In genomic region chr9:108703373-108704110, GRCm38 (mm10) we compare ENCODE assay signal across 9 mouse cellular contexts. TPM values are rescaled to one million over a fixed set of nuclear protein-coding genes. Genes with fewer than 3 reads are reported as not detected.
A peak's percentile ranks its signal among the peaks of the same experiment; 100 is the strongest.
DNase-seq lines count a peak whose midpoint lies in the region; ATAC-seq and TF ChIP-seq lines count a peak whose summit lies in the region.
"Had no signal": no experiment of that assay in that cellular context is flagged by ENCODE, and none has a peak within 500 bp of the region (broad histone marks: within the 10 kb centered on the region; RNA-seq: fewer than 3 reads in every experiment).

No protein-coding gene starts in this region.

- H3K9ac ChIP-seq in forebrain, postnatal 0 days: no peak overlapping the region
- H3K9ac ChIP-seq in midbrain, embryonic 12.5 days (replicated peaks): no peak overlapping the region
- H3K9ac ChIP-seq in midbrain, embryonic 11.5 days (ENCODE audit: low read length): no peak overlapping the region
- H3K9ac ChIP-seq in heart, postnatal 0 days (replicated peaks; ENCODE audit: low read depth, low read length): no peak overlapping the region
- H3K9ac ChIP-seq in stomach, embryonic 14.5 days (replicated peaks; ENCODE audit: low read depth, low read length): no peak overlapping the region
- H3K9ac ChIP-seq: limb, embryonic 13.5 days had no signal

- H3K4me1 ChIP-seq in forebrain, embryonic 10.5 days: peaks cover 16% of the 10 kb centered on the region
- H3K4me1 ChIP-seq in forebrain, postnatal 0 days (ENCODE audit: insufficient read depth): 0 out of 2 replicates have a peak, but pooled peaks cover 3% of the 10 kb centered on the region
- H3K4me1 ChIP-seq in midbrain, embryonic 12.5 days: peaks cover 11% of the 10 kb centered on the region
- peaks cover 10% of the 10 kb centered on the region; the same call in 1 of the 2 replicates for H3K4me1 ChIP-seq in midbrain, embryonic 11.5 days (ENCODE audit: control insufficient read depth, insufficient read depth, low read length)
- H3K4me1 ChIP-seq in heart, postnatal 0 days (ENCODE audit: control insufficient read depth, insufficient read depth): no peaks in the 10 kb centered on the region
- peaks cover 6% of the 10 kb centered on the region; the same call in 1 of the 2 replicates for H3K4me1 ChIP-seq in stomach, embryonic 14.5 days (ENCODE audit: control insufficient read depth, insufficient read depth, low read length)

- ATAC-seq in forebrain, postnatal 0 days: no peak
- ATAC-seq in midbrain, embryonic 12.5 days (ENCODE audit: low FRiP score, low read depth): no peak
- ATAC-seq in midbrain, embryonic 11.5 days (ENCODE audit: low FRiP score): no peak
- peak; percentile 79 for ATAC-seq in heart, postnatal 0 days (ENCODE audit: insufficient read depth, low read depth)
- no peak for ATAC-seq in stomach, embryonic 14.5 days (ENCODE audit: insufficient number of reproducible peaks, insufficient read depth, low FRiP score, low read depth)

- no peaks in the 10 kb centered on the region for H3K27me3 ChIP-seq in forebrain, embryonic 10.5 days (ENCODE audit: poor library complexity, severe bottlenecking)
- H3K27me3 ChIP-seq in forebrain, postnatal 0 days (ENCODE audit: insufficient read depth, low read length): no peaks in the 10 kb centered on the region
- no peaks in the 10 kb centered on the region for H3K27me3 ChIP-seq in midbrain, embryonic 12.5 days
- no peaks in the 10 kb centered on the region for H3K27me3 ChIP-seq in midbrain, embryonic 11.5 days (ENCODE audit: control insufficient read depth, insufficient read depth, low read length)
- no peaks in the 10 kb centered on the region for H3K27me3 ChIP-seq in heart, postnatal 0 days (ENCODE audit: control insufficient read depth, insufficient read depth, low read length)
- H3K27me3 ChIP-seq in stomach, embryonic 14.5 days (ENCODE audit: control insufficient read depth, insufficient read depth, low read length): no peaks in the 10 kb centered on the region
- H3K27me3 ChIP-seq: limb, embryonic 13.5 days had no signal

- H3K9me3 ChIP-seq in forebrain, embryonic 10.5 days: no peaks in the 10 kb centered on the region
- H3K9me3 ChIP-seq in forebrain, postnatal 0 days (ENCODE audit: low read length): no peaks in the 10 kb centered on the region
- no peaks in the 10 kb centered on the region for H3K9me3 ChIP-seq in midbrain, embryonic 12.5 days
- H3K9me3 ChIP-seq in midbrain, embryonic 11.5 days (ENCODE audit: control insufficient read depth, low read length): no peaks in the 10 kb centered on the region
- H3K9me3 ChIP-seq in heart, postnatal 0 days (replicated peaks; ENCODE audit: control insufficient read depth, low read length): no peaks in the 10 kb centered on the region
- H3K9me3 ChIP-seq in stomach, embryonic 14.5 days (ENCODE audit: control insufficient read depth, low read depth, low read length): no peaks in the 10 kb centered on the region
- H3K9me3 ChIP-seq: limb, embryonic 13.5 days had no signal

- no peak overlapping the region for H3K4me3 ChIP-seq in forebrain, embryonic 10.5 days
- no peak overlapping the region for H3K4me3 ChIP-seq in forebrain, postnatal 0 days (ENCODE audit: low read depth, low read length)
- no peak overlapping the region for H3K4me3 ChIP-seq in midbrain, embryonic 12.5 days
- no peak overlapping the region for H3K4me3 ChIP-seq in midbrain, embryonic 11.5 days (ENCODE audit: low read depth, low read length)
- no peak overlapping the region for H3K4me3 ChIP-seq in heart, postnatal 0 days (ENCODE audit: low read depth, low read length)
- H3K4me3 ChIP-seq in stomach, embryonic 14.5 days (ENCODE audit: low read depth, low read length): no peak overlapping the region
- H3K4me3 ChIP-seq: limb, embryonic 13.5 days had no signal

- H3K4me2 ChIP-seq in forebrain, postnatal 0 days (ENCODE audit: low read depth): no peak overlapping the region
- no peak overlapping the region for H3K4me2 ChIP-seq in midbrain, embryonic 12.5 days (replicated peaks)
- no peak overlapping the region for H3K4me2 ChIP-seq in midbrain, embryonic 11.5 days
- peak overlapping the region; percentile 35 for H3K4me2 ChIP-seq in heart, postnatal 0 days (ENCODE audit: low read depth, low read length)
- H3K4me2 ChIP-seq in stomach, embryonic 14.5 days (replicated peaks; ENCODE audit: low read depth, low read length): no peak overlapping the region
- H3K4me2 ChIP-seq: limb, embryonic 13.5 days had no signal

- TF ChIP-seq CTCF in forebrain, postnatal 0 days (IDR thresholded peaks at IDR 0.05; ENCODE audit: low read depth): no peak
- no peak for TF ChIP-seq CTCF in heart, postnatal 0 days (IDR thresholded peaks at IDR 0.05; ENCODE audit: low read depth)

- no peak for DNase-seq in forebrain, embryonic 10.5 days (ENCODE audit: extremely low spot score, low spot score)
- DNase-seq in forebrain, postnatal 0 days: no peak
- DNase-seq in midbrain, embryonic 11.5 days (ENCODE audit: low spot score, missing footprints): no peak
- DNase-seq in heart, postnatal 0 days (ENCODE audit: low spot score): peak; percentile 60
- DNase-seq in adipocyte (ENCODE audit: low spot score): no peak
- no peak for DNase-seq in spleen, adult 18-20 months

- no peak for TF ChIP-seq EP300 in heart, postnatal 0 days (IDR thresholded peaks at IDR 0.05; ENCODE audit: low read depth)

- no peaks in the 10 kb centered on the region for H3K36me3 ChIP-seq in forebrain, embryonic 10.5 days (replicated peaks)
- H3K36me3 ChIP-seq in forebrain, postnatal 0 days (ENCODE audit: insufficient read depth): no peaks in the 10 kb centered on the region
- H3K36me3 ChIP-seq in midbrain, embryonic 12.5 days: no peaks in the 10 kb centered on the region
- H3K36me3 ChIP-seq in midbrain, embryonic 11.5 days (ENCODE audit: control insufficient read depth, insufficient read depth, low read length): no peaks in the 10 kb centered on the region
- no peaks in the 10 kb centered on the region for H3K36me3 ChIP-seq in heart, postnatal 0 days (replicated peaks; ENCODE audit: control insufficient read depth, insufficient read depth, low read length)
- no peaks in the 10 kb centered on the region for H3K36me3 ChIP-seq in stomach, embryonic 14.5 days (ENCODE audit: control insufficient read depth, insufficient read depth, low read length)

- peak overlapping the region; percentile 3; the same call in 1 of the 2 replicates for H3K27ac ChIP-seq in forebrain, embryonic 10.5 days
- H3K27ac ChIP-seq in forebrain, postnatal 0 days (ENCODE audit: low read depth, low read length): no peak overlapping the region
- H3K27ac ChIP-seq in midbrain, embryonic 12.5 days (replicated peaks): 0 out of 2 replicates have a peak overlapping the region, but pooled peaks have one; percentile 22
- no peak overlapping the region for H3K27ac ChIP-seq in midbrain, embryonic 11.5 days (ENCODE audit: low read depth, low read length)
- peak overlapping the region; percentile 75 for H3K27ac ChIP-seq in heart, postnatal 0 days (ENCODE audit: low read depth)
- 0 out of 2 replicates have a peak overlapping the region, but pooled peaks have one; percentile 10 for H3K27ac ChIP-seq in stomach, embryonic 14.5 days (ENCODE audit: low read length)
- H3K27ac ChIP-seq: limb, embryonic 13.5 days had no signal

- 45% methylated on average over 12 of the region's 12 CpGs for WGBS in forebrain, embryonic 10.5 days
- 37% methylated on average over 12 of the region's 12 CpGs for WGBS in forebrain, postnatal 0 days
- 37% methylated on average over 12 of the region's 12 CpGs for WGBS in midbrain, embryonic 12.5 days
- 35% methylated on average over 12 of the region's 12 CpGs for WGBS in midbrain, embryonic 11.5 days
- WGBS in heart, postnatal 0 days: 17% methylated on average over 12 of the region's 12 CpGs
- WGBS in stomach, embryonic 14.5 days: 42% methylated on average over 12 of the region's 12 CpGs

RNA-seq across cellular contexts. Expression of gene Prkar2a, which starts 14.4 kb away (rescaled TPM):
- 28.5 and 30.1 TPM in 2 replicates for polyA plus RNA-seq in forebrain, embryonic 10.5 days (2016; fragmentation: Nextera tagmentation; extraction: Ambion mirVana)
- 81.2 and 104 TPM in 2 replicates for total RNA-seq in forebrain, postnatal 0 days (2014; rRNA removed)
- 23.0 and 34.3 TPM in 2 replicates for polyA plus RNA-seq in forebrain, postnatal 0 days (2015; fragmentation: Nextera tagmentation; extraction: Ambion mirVana)
- polyA plus RNA-seq in midbrain, embryonic 12.5 days (2016; fragmentation: Nextera tagmentation; extraction: Ambion mirVana): 57.1 and 67.6 TPM in 2 replicates
- polyA plus RNA-seq in midbrain, embryonic 11.5 days (2014; fragmentation: Nextera tagmentation; extraction: Ambion mirVana): 58.0 and 58.2 TPM in 2 replicates
- 48.2 and 52.8 TPM in 2 replicates for total RNA-seq in heart, postnatal 0 days (2014; rRNA removed; ENCODE audit: low replicate concordance)
- polyA plus RNA-seq in heart, postnatal 0 days (2015; fragmentation: Nextera tagmentation; extraction: Ambion mirVana): 17.8 and 20.7 TPM in 2 replicates
- 30.4 and 33.6 TPM in 2 replicates for polyA plus RNA-seq in stomach, embryonic 14.5 days (2014; fragmentation: Nextera tagmentation; extraction: Ambion mirVana)

RNA-seq across cellular contexts. Expression of gene Slc25a20, which starts 41.7 kb away (rescaled TPM):
- 33.1 and 35.8 TPM in 2 replicates for polyA plus RNA-seq in forebrain, embryonic 10.5 days (2016; fragmentation: Nextera tagmentation; extraction: Ambion mirVana)
- 37.6 and 40.5 TPM in 2 replicates for total RNA-seq in forebrain, postnatal 0 days (2014; rRNA removed)
- polyA plus RNA-seq in forebrain, postnatal 0 days (2015; fragmentation: Nextera tagmentation; extraction: Ambion mirVana): 35.2 and 39.6 TPM in 2 replicates
- 36.6 and 38.6 TPM in 2 replicates for polyA plus RNA-seq in midbrain, embryonic 12.5 days (2016; fragmentation: Nextera tagmentation; extraction: Ambion mirVana)
- polyA plus RNA-seq in midbrain, embryonic 11.5 days (2014; fragmentation: Nextera tagmentation; extraction: Ambion mirVana): 31.2 and 33.3 TPM in 2 replicates
- total RNA-seq in heart, postnatal 0 days (2014; rRNA removed; ENCODE audit: low replicate concordance): 95.7 and 137 TPM in 2 replicates
- 240 and 248 TPM in 2 replicates for polyA plus RNA-seq in heart, postnatal 0 days (2015; fragmentation: Nextera tagmentation; extraction: Ambion mirVana)
- 21.9 and 25.2 TPM in 2 replicates for polyA plus RNA-seq in stomach, embryonic 14.5 days (2014; fragmentation: Nextera tagmentation; extraction: Ambion mirVana)

RNA-seq across cellular contexts. Expression of gene Arih2, which starts 54.4 kb away (rescaled TPM):
- 64.1 and 69.1 TPM in 2 replicates for polyA plus RNA-seq in forebrain, embryonic 10.5 days (2016; fragmentation: Nextera tagmentation; extraction: Ambion mirVana)
- 68.2 and 70.9 TPM in 2 replicates for total RNA-seq in forebrain, postnatal 0 days (2014; rRNA removed)
- 32.3 and 40.3 TPM in 2 replicates for polyA plus RNA-seq in forebrain, postnatal 0 days (2015; fragmentation: Nextera tagmentation; extraction: Ambion mirVana)
- polyA plus RNA-seq in midbrain, embryonic 12.5 days (2016; fragmentation: Nextera tagmentation; extraction: Ambion mirVana): 60.3 and 64.8 TPM in 2 replicates
- polyA plus RNA-seq in midbrain, embryonic 11.5 days (2014; fragmentation: Nextera tagmentation; extraction: Ambion mirVana): 46.9 and 50.9 TPM in 2 replicates
- 59.5 and 76.4 TPM in 2 replicates for total RNA-seq in heart, postnatal 0 days (2014; rRNA removed; ENCODE audit: low replicate concordance)
- polyA plus RNA-seq in heart, postnatal 0 days (2015; fragmentation: Nextera tagmentation; extraction: Ambion mirVana): 33.8 and 38.2 TPM in 2 replicates
- polyA plus RNA-seq in stomach, embryonic 14.5 days (2014; fragmentation: Nextera tagmentation; extraction: Ambion mirVana): 36.2 and 36.8 TPM in 2 replicates

Comparison
In these comparisons a context has a peak if more than half of its experiments do, and no peak if none do; other contexts are left out.
1. H3K27ac ChIP-seq: peak in forebrain, embryonic 10.5 days (single experiment), midbrain, embryonic 12.5 days (single experiment), heart, postnatal 0 days (single experiment) and stomach, embryonic 14.5 days (single experiment); none in forebrain, postnatal 0 days (single experiment) and midbrain, embryonic 11.5 days (single experiment).